Mouse (Mus musculus) intestine, embryonic 15.5 days (tissue): ENCODE results near the gene Usp38. TPM values are rescaled to one million over a fixed set of nuclear protein-coding genes. Genes with fewer than 3 reads are reported as not detected.
"Not testable (repeated sequence)": the region's sequence is repeated elsewhere in the genome, so short reads cannot be mapped to it uniquely, and the experiment has no call there.

Experiments
- ATAC-seq: fragments of 200-750 bp; cut with Nextera tagmentation; 2 replicates; pipeline ENCODE4 v1.8.0; 2017; ENCODE audit warnings: moderate TSS enrichment, moderate library complexity
- H3K27ac ChIP-seq: fragments of 300-500 bp; sonication (generic); 2 replicates; pipeline ENCODE4 v1.5.1; 2015; ENCODE audit warnings: mild to moderate bottlenecking, inconsistent platforms
- H3K27me3 ChIP-seq: fragments of 300-500 bp; sonication (generic); replicated peaks from 2 replicates; pipeline ENCODE4 v1.6.1; 2015; ENCODE audit warnings: inconsistent platforms
- H3K36me3 ChIP-seq: fragments of 300-500 bp; sonication (generic); 2 replicates; pipeline ENCODE4 v1.6.1; 2015; ENCODE audit warnings: inconsistent platforms
- H3K4me1 ChIP-seq: fragments of 300-500 bp; sonication (generic); replicated peaks from 2 replicates; pipeline ENCODE4 v1.6.1; 2015; ENCODE audit warnings: inconsistent platforms
- H3K4me2 ChIP-seq: fragments of 300-500 bp; sonication (generic); replicated peaks from 2 replicates; pipeline ENCODE4 v1.6.1; 2015; ENCODE audit warnings: mild to moderate bottlenecking, inconsistent platforms
- H3K4me3 ChIP-seq: fragments of 300-500 bp; sonication (generic); replicated peaks from 2 replicates; pipeline ENCODE4 v1.5.1; 2015; ENCODE audit warnings: inconsistent platforms
- H3K9ac ChIP-seq: fragments of 300-500 bp; sonication (generic); 2 replicates; pipeline ENCODE4 v1.6.1; 2015; ENCODE audit warnings: inconsistent platforms
- H3K9me3 ChIP-seq: fragments of 300-500 bp; sonication (generic); 2 replicates; pipeline ENCODE4 v1.6.1; 2016; ENCODE audit warnings: inconsistent platforms
- WGBS: fragments of 180-500 bp; shearing (Covaris S2); methylation state at CpG from one replicate; pipeline ENCODE4 v1.1.7; 2015; 5-methylcytosine and 5-hydroxymethylcytosine counted together
- polyA plus RNA-seq: library from polyadenylated mRNA; unstranded; fragments of >200 nt; fragmentation: Nextera tagmentation; extraction: Ambion mirVana; gene quantifications from 2 replicates; pipeline ENCODE4 v1.2.1, GENCODE M21; 2015

Usp38 gene
- 15.2 and 16.9 TPM in 2 replicates for polyA plus RNA-seq

DNA sequence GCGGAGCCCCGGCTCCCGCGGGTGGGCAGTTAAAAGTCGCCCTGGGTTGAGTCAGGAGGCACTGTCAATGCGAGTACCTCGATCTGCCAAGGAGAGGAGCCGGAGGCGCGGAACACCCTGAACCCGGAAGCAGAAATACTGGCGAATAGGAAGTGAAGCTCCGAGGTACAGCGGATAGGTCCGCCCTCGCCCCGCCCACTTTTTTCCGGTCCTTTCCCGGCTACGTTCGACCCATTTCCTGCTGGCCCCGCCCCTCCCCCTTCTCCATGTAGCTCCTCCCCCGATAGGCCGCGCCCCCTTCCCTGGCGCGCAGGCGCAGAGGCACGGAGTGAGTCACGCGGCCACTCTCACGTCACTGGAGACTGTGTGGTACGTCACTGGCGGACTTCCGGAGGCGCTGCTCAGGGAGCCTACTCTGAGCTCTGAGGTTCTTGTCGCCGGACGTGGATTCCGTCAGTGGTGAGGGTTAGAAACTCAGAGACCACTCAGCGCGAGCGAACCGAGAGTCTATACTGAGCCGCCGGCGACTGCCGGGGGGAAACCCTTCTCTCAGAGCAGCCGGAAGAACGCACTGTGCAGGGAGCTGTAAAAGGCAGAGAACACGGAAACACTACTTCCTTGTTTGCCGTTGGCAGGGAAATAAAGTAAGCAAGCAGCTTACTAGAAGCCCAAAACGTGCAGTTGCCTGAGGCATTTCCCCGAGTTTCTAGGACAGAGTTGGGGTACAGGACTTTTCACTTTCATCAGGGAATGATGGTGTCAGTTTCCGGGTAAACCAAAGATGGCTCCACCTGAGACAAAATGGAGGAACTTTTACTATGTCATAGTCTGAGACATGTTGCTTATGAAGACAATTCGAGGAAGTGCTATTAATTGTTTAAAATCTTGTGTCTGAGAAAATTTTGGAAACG lies at the start of gene Usp38:
TSS of gene Usp38 (minus strand) at position 140 of the 911 bp plus-strand sequence.
- peak; percentile 98 for ATAC-seq

DNA sequence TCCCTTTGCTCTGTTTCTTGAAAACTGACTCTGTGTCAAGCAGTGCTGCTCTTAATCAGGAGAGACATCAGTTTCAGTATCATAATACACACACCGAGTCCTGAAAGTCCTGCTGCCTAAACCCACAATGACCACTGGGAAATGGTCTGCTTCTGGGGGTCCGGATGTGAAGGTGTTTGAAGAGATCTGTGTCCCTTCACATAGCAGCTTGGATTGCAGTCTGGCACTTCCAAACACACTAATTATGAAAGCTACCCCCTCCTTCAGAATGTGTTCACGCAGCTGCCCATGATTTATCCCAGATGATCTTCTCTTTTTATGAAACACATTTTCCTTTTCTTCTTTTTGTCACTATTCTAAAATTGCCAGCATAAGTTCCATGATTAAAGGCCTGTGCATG lies 47.8 kb upstream of the Usp38 start:
- H3K36me3 ChIP-seq: no peaks in the 10 kb centered on the region
- H3K4me3 ChIP-seq: no peak overlapping the region
- no peak overlapping the region for H3K27ac ChIP-seq
- ATAC-seq: no peak
- H3K9ac ChIP-seq: no peak overlapping the region
- H3K4me2 ChIP-seq: no peak overlapping the region
- WGBS: 60% methylated on average over 3 of the region's 3 CpGs
- no peaks in the 10 kb centered on the region for H3K9me3 ChIP-seq
- no peaks in the 10 kb centered on the region for H3K27me3 ChIP-seq
- no peaks in the 10 kb centered on the region for H3K4me1 ChIP-seq

More for the DNA sequence above, at the start of gene Usp38:
- WGBS: 3% methylated on average over 57 of the region's 57 CpGs
- Histone ChIP-seq H3K36me3 (no peaks in the 10 kb centered on the region), H3K4me3 (peak within 1 kb of the TSS; percentile 92), H3K4me1 (peaks cover 15% of the 10 kb centered on the region; the same call in 1 of the 2 replicates), H3K9ac (peak within 1 kb of the TSS; percentile 89), H3K27me3 (no peaks in the 10 kb centered on the region), H3K9me3 (no peaks in the 10 kb centered on the region), H3K27ac (peak within 1 kb of the TSS; percentile 96), H3K4me2 (peak within 1 kb of the TSS; percentile 83)

DNA sequence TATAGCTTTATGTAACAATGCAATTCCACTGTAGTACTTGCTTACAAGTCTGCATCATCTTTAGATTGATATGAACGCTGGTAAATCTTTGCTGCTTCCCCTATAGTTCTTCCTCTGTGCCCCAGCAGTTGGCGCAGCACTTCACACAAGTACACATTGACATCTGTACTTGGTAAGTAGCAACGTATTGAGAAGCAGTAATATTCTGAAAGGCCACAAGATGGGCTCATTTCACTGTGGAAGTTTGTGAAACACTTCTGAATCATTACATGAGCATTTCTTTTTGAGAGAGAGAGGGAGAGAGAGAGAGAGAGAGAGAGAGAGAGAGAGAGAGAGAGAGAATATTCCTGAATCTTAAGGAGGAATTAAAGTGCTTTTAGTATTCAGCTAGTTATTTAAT lies 47.2 kb upstream of the Usp38 start:
- Histone ChIP-seq H3K4me3 (no peak overlapping the region), H3K4me1 (no peaks in the 10 kb centered on the region), H3K27ac (no peak overlapping the region), H3K9me3 (no peaks in the 10 kb centered on the region), H3K9ac (no peak overlapping the region), H3K36me3 (no peaks in the 10 kb centered on the region), H3K4me2 (no peak overlapping the region), H3K27me3 (no peaks in the 10 kb centered on the region)
- ATAC-seq: no peak
- 35% methylated on average over 3 of the region's 3 CpGs for WGBS

DNA sequence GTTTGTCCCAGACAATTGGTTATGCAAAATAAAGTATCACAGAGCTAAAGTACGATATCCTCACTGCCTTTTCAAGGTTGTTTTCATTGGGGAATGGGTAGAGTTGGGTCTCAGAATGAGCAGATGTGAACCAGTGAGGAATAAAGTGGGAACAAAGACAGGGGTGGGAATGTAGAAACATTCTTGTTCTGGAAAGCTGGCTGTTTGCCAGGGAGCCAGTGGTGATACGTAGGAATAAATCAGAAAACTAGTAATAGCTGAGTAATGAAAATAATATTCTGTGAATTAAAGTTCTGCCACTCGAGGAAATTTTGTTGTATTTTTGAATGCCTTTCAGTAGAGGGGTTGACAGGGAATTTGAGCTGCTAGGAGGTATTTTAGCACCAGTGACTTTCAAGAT lies 29.5 kb upstream of the Usp38 start:
- 43% methylated on average over 3 of the region's 3 CpGs for WGBS
- no peaks in the 10 kb centered on the region for H3K4me1 ChIP-seq
- no peak overlapping the region for H3K9ac ChIP-seq
- H3K9me3 ChIP-seq: no peaks in the 10 kb centered on the region
- H3K27me3 ChIP-seq: no peaks in the 10 kb centered on the region
- H3K4me3 ChIP-seq: no peak overlapping the region
- H3K36me3 ChIP-seq: no peaks in the 10 kb centered on the region
- H3K27ac ChIP-seq: no peak overlapping the region
- ATAC-seq: no peak
- no peak overlapping the region for H3K4me2 ChIP-seq

DNA sequence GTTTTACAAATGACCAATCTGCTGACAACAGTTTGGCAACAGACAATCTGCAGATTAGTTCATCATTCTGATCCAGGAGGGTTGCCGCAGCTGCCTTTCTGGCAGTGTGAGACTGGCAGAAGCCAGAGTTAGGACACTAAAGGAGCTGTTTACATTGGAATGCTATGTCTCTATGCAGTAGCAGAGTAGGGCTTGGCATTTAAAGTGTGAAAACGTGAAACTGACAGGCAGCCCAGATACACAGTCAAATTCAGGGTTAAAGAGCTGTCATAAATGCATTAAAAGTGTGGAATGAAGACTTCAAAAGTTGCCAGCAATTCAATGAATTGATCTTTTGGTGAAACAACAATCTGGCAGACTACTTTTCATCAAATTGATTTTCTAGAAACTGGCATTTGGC lies 13.3 kb upstream of the Usp38 start:
- H3K9me3 ChIP-seq: no peaks in the 10 kb centered on the region
- no peak overlapping the region for H3K4me2 ChIP-seq
- H3K9ac ChIP-seq: no peak overlapping the region
- 36% methylated on average over 2 of the region's 2 CpGs for WGBS
- H3K36me3 ChIP-seq: no peaks in the 10 kb centered on the region
- H3K4me1 ChIP-seq: no peaks in the 10 kb centered on the region
- H3K27ac ChIP-seq: no peak overlapping the region
- H3K4me3 ChIP-seq: no peak overlapping the region
- ATAC-seq: no peak
- H3K27me3 ChIP-seq: no peaks in the 10 kb centered on the region

DNA sequence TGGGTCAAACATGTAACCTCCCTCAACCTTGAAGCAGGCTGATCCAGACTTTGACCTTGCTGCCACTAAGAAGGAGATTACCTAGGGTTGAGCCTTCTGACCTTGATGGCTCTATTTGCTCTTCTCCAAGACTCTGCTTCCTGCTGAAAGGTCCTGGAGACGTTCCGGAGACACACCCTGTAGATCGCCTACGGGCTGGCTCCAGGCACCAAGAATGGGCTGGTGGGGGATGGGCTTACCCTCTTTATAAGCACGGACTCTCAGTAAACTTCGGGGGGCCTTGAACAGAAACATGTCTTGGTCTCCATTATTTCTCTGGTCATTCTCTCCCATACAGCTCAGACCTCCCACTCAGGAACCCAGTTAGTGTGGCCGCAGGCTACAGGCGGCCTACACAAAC lies 2.8 kb upstream of the Usp38 start:
- H3K27ac ChIP-seq, H3K4me3 ChIP-seq, H3K9me3 ChIP-seq, H3K4me2 ChIP-seq, H3K36me3 ChIP-seq, ATAC-seq, H3K9ac ChIP-seq, H3K27me3 ChIP-seq, H3K4me1 ChIP-seq: not testable (repeated sequence)
- 84% methylated on average over 8 of the region's 8 CpGs for WGBS

DNA sequence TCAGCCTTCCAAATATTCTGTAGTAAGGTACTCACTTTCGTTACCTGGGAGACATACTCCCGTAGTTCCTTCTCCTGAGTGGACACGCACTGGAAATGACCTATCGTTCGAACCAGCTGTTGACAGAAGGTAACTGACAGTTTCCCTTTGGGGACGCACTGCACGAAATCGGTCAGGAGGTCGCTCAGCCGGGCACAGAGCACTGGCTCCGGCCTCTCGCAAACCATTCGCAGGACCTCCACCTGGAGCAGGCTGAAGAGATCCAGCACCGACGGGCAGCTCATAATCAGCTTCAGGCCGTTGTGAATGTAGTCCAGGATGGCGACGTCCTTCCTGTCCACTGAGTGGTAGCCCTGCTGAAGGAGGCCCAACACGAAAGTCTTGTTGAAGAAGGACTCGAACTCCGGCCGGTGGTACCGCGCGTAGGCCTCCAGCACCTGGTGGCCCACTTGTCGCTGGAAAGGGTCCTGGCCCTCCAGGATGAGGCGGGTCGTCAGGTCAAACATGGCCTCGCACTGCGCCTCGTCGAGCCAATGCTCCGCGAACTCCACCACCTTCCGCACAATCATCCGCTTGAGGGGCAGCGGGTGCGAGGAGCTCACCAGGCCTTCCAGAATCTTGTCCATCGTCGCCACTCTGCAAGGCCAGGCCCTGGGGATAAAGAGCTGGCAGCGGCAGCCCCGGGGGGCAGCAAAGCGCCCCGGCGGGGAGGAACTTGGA lies 757 bp downstream of the Usp38 start:
- Histone ChIP-seq H3K9ac (peak overlapping the region; percentile 89), H3K4me2 (peak overlapping the region; percentile 83), H3K27me3 (no peaks in the 10 kb centered on the region), H3K27ac (peak overlapping the region; percentile 86), H3K4me1 (peaks cover 15% of the 10 kb centered on the region; the same call in 1 of the 2 replicates), H3K4me3 (peak overlapping the region; percentile 92), H3K9me3 (no peaks in the 10 kb centered on the region), H3K36me3 (no peaks in the 10 kb centered on the region)
- ATAC-seq: peak; percentile 7
- 2% methylated on average over 45 of the region's 45 CpGs for WGBS

DNA sequence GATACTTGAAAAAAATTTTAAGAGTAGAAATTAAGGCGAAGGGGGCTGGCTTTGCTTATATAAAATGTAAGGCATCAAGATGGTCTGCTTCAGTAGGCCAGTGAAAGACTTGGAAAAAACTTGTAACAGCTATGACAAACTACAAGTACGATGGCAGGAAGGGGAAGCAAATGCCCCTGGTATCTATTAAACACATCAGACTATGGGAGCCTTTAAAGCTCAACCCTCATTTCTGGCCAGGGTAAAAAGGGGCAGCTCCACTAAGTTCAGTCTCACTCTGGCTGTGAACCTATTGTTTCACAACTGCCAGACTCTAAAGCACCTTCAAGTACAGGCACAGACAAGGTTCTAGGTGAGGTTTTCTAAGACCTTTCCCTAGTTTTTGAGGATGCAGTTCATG lies 2.0 kb downstream of the Usp38 start:
- WGBS: 54% methylated on average over 2 of the region's 2 CpGs
- Histone ChIP-seq H3K36me3 (no peaks in the 10 kb centered on the region), H3K4me3 (peak overlapping the region; percentile 92), H3K27me3 (no peaks in the 10 kb centered on the region), H3K9ac (peak overlapping the region; percentile 89), H3K4me1 (peaks cover 15% of the 10 kb centered on the region; the same call in 1 of the 2 replicates), H3K9me3 (no peaks in the 10 kb centered on the region), H3K4me2 (peak overlapping the region; percentile 83), H3K27ac (no peak overlapping the region)
- ATAC-seq: no peak

DNA sequence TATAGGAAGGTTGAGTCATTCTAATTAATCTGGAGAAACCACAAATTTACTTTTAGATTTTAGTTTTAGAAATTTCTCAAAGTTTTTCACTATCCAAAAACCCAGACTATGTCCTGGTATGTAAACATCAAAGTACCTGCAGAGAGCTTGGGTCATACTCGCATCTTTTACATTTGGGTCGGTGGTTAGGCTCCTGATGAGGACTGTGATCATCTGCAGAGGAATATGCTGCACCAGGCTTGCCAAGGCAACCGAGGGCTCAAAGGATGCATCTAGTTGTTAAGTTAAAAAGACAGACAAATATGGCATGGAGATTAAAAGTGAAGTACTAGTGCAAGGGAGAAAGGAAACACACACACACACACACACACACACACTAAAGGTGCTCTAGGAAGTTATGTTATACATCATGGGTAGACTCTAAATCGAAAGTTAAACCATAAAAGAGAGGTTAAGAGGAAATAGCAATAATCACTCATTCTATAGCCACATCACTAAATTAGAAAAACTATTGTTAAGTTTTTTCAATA lies 2.6 kb downstream of the Usp38 start:
- Histone ChIP-seq H3K27ac (no peak overlapping the region), H3K9me3 (no peaks in the 10 kb centered on the region), H3K27me3 (no peaks in the 10 kb centered on the region), H3K9ac (no peak overlapping the region), H3K4me1 (peaks cover 15% of the 10 kb centered on the region; the same call in 1 of the 2 replicates), H3K4me3 (no peak overlapping the region), H3K4me2 (peak overlapping the region; percentile 44), H3K36me3 (no peaks in the 10 kb centered on the region)
- ATAC-seq: no peak
- 76% methylated on average over 4 of the region's 4 CpGs for WGBS

DNA sequence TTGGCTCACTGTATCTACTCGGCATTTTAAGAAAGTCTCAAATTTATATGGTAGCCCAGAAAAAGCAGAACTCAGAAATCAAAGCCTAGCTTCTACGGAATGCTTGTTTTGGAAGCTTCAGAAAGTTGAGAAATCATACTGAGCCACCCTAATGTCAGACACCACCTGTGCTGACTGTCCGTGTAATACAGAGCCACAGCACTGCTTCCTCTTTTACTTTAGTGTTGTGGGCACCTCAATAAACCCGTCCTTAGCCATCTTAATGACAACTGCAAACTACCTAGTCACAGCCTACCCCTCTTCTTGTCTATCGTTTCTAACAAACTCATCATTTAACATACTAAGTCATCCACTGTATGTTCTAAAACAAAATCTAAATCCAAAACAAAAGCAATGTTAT lies 4.3 kb downstream of the Usp38 start:
- Histone ChIP-seq H3K27me3 (no peaks in the 10 kb centered on the region), H3K27ac (no peak overlapping the region), H3K4me2 (no peak overlapping the region), H3K4me3 (no peak overlapping the region), H3K36me3 (no peaks in the 10 kb centered on the region), H3K9me3 (no peaks in the 10 kb centered on the region), H3K9ac (no peak overlapping the region), H3K4me1 (peaks cover 15% of the 10 kb centered on the region; the same call in 1 of the 2 replicates)
- no peak for ATAC-seq
- WGBS: 85% methylated on average over 5 of the region's 5 CpGs

DNA sequence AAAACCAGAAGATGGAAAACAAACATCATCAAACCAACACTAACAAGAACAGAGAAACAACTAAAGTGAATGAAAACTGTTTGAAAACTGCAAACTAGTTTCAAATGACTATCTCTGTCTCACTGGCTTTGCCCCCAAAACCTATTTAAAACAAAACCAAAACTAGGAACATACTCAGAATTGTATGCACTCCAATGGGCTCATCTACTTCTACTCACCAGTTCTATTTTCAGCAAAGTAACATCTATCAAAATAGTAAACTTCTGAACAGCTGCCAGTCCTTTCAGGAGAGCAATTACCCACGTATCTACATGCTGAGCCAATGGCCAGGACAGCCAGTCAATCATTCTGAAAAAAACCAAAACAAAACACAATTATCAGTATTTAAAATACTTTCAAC lies 9.6 kb downstream of the Usp38 start:
- H3K9me3 ChIP-seq: no peaks in the 10 kb centered on the region
- no peak overlapping the region for H3K27ac ChIP-seq
- no peak overlapping the region for H3K9ac ChIP-seq
- no peak for ATAC-seq
- no peak overlapping the region for H3K4me2 ChIP-seq
- H3K27me3 ChIP-seq: no peaks in the 10 kb centered on the region
- H3K36me3 ChIP-seq: 0 out of 2 replicates have a peak, but pooled peaks cover 2% of the 10 kb centered on the region
- H3K4me3 ChIP-seq: no peak overlapping the region
- H3K4me1 ChIP-seq: no peaks in the 10 kb centered on the region
- WGBS: 83% methylated on average over 1 of the region's 1 CpGs

DNA sequence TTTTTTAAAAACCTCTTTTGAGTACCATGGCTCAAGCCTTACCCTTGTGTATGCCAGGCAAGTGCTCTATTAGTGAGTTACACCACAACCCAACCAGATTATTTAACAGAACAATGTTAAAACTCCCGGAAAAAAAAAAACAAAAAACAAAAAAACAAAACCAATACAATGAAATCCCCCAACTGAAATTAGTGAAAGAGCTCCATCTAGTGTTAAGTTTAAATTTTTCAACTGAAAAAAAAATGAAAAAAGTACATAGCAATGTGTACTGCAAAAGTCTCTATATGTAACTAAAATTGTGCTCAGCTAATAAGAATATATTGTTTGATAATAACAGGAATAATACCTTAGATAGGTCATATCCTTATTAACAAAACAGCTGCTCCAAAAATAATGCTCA lies 18.1 kb downstream of the Usp38 start:
- no peaks in the 10 kb centered on the region for H3K27me3 ChIP-seq
- no peak overlapping the region for H3K27ac ChIP-seq
- no peak overlapping the region for H3K9ac ChIP-seq
- no peak overlapping the region for H3K4me3 ChIP-seq
- 0 out of 2 replicates have a peak, but pooled peaks cover 14% of the 10 kb centered on the region for H3K36me3 ChIP-seq
- WGBS: 27% methylated on average over 1 of the region's 1 CpGs
- no peak for ATAC-seq
- H3K4me2 ChIP-seq: no peak overlapping the region
- H3K4me1 ChIP-seq: no peaks in the 10 kb centered on the region
- H3K9me3 ChIP-seq: no peaks in the 10 kb centered on the region
